Mouse (Mus musculus) CH12.LX (cell line): ENCODE measurements around the gene Parp4. TPM values are rescaled to one million over a fixed set of nuclear protein-coding genes. Genes with fewer than 3 reads are reported as not detected.

Source experiments
- DNase-seq: peaks from one replicate; pipeline ENCODE4 v3.0.0-alpha.2; 2013; ENCODE audit errors: extremely low read depth
- H3K27ac ChIP-seq: 2 replicates; pipeline ENCODE4 v1.5.1; 2012; ENCODE audit warnings: low read depth, mild to moderate bottlenecking, control low read depth, moderate library complexity; ENCODE audit not compliant: insufficient read depth
- H3K27me3 ChIP-seq: replicated peaks from 2 replicates; pipeline ENCODE3; 2012; ENCODE audit warnings: inconsistent platforms
- H3K36me3 ChIP-seq, 2 experiments: replicated peaks in 1 of 2; 2 replicates each; pipeline versions ENCODE3 to v1.6.1; 2012; ENCODE audit warnings: inconsistent platforms in 1 of 2, low read length in 1 of 2, mild to moderate bottlenecking in 1 of 2, mixed read lengths in 1 of 2, moderate library complexity in 1 of 2; ENCODE audit not compliant: control insufficient read depth in 1 of 2, insufficient read depth in 1 of 2
- H3K4me1 ChIP-seq, 2 experiments: 2 replicates each; pipeline ENCODE4 v1.6.1; 2012; ENCODE audit warnings: inconsistent platforms in 1 of 2, moderate library complexity in 1 of 2; ENCODE audit not compliant: insufficient read depth in 2 of 2, control insufficient read depth in 1 of 2
- H3K4me2 ChIP-seq: 2 replicates; pipeline ENCODE4 v1.6.1; 2012; ENCODE audit warnings: low read depth, mild to moderate bottlenecking, control low read depth; ENCODE audit not compliant: poor library complexity, insufficient read depth, severe bottlenecking
- H3K4me3 ChIP-seq, 3 experiments: fragments of 150-350 bp in 1 of 3; sonication (generic) in 1 of 3; replicated peaks in 1 of 3; 2 replicates each; pipeline versions ENCODE3 to v1.5.1; 2011 to 2012; ENCODE audit warnings: low read depth in 2 of 3, low read length in 2 of 3, mild to moderate bottlenecking in 2 of 3, moderate library complexity in 2 of 3, control low read depth in 1 of 3, improper control_type of control experiment in 1 of 3, inconsistent platforms in 1 of 3, mixed read lengths in 1 of 3; ENCODE audit not compliant: poor library complexity in 1 of 3
- H3K79me2 ChIP-seq: replicated peaks from 2 replicates; pipeline ENCODE4 v1.6.1; 2012; ENCODE audit warnings: mild to moderate bottlenecking, moderate library complexity; ENCODE audit not compliant: control insufficient read depth, poor library complexity, insufficient read depth, severe bottlenecking; ENCODE audit errors: extremely low read depth
- H3K9ac ChIP-seq: 2 replicates; pipeline ENCODE4 v1.6.1; 2012; ENCODE audit warnings: low read depth, mild to moderate bottlenecking, control low read depth, moderate library complexity; ENCODE audit not compliant: insufficient read depth
- H3K9me3 ChIP-seq: replicated peaks from 2 replicates; pipeline ENCODE3; 2012; ENCODE audit warnings: low read length, inconsistent platforms, mixed read lengths
- CHD1 ChIP-seq: IDR thresholded peaks from 2 replicates; pipeline ENCODE4 v1.6.1; 2012; ENCODE audit warnings: low read depth, low read length, improper control_type of control experiment, inconsistent platforms
- CHD2 ChIP-seq: IDR thresholded peaks from 2 replicates; pipeline ENCODE4 v1.6.1; 2011; ENCODE audit warnings: low read length, improper control_type of control experiment
- CTCF ChIP-seq, 2 experiments: IDR thresholded peaks in 1 of 2; conservative IDR thresholded peaks in 1 of 2; 2 replicates each; pipeline ENCODE4 v1.5.1; 2011 to 2012; ENCODE audit warnings: low read depth in 2 of 2, low read length in 2 of 2, improper control_type of control experiment in 1 of 2, inconsistent platforms in 1 of 2, mild to moderate bottlenecking in 1 of 2, moderate library complexity in 1 of 2
- HCFC1 ChIP-seq: IDR thresholded peaks from 2 replicates; pipeline ENCODE4 v1.6.1; 2012; ENCODE audit warnings: low read depth, mild to moderate bottlenecking, inconsistent platforms, low read length, improper control_type of control experiment
- JUND ChIP-seq: conservative IDR thresholded peaks from 2 replicates; pipeline ENCODE4 v1.6.1; 2011; ENCODE audit warnings: low read depth, low read length, improper control_type of control experiment
- KAT2A ChIP-seq: IDR thresholded peaks from 2 replicates; pipeline ENCODE4 v1.6.1; 2012; ENCODE audit warnings: low read length, improper control_type of control experiment, inconsistent platforms; ENCODE audit not compliant: insufficient replicate concordance
- MAFK ChIP-seq: IDR thresholded peaks from 2 replicates; pipeline ENCODE4 v1.6.1; 2011; ENCODE audit warnings: low read length, improper control_type of control experiment; ENCODE audit not compliant: insufficient replicate concordance
- MAX ChIP-seq: IDR thresholded peaks from 2 replicates; pipeline ENCODE4 v1.6.1; 2011; ENCODE audit warnings: low read length, improper control_type of control experiment
- NELFE ChIP-seq: IDR thresholded peaks from 2 replicates; pipeline ENCODE4 v1.6.1; 2011; ENCODE audit warnings: low read depth, low read length, improper control_type of control experiment
- POLR2AphosphoS2 ChIP-seq: IDR thresholded peaks from 2 replicates; pipeline ENCODE4 v1.6.1; 2011; ENCODE audit warnings: low read depth, low read length, improper control_type of control experiment
- RAD21 ChIP-seq: IDR thresholded peaks from 2 replicates; pipeline ENCODE4 v1.6.1; 2011; ENCODE audit warnings: low read depth, mild to moderate bottlenecking, low read length, improper control_type of control experiment, moderate library complexity
- RCOR1 ChIP-seq: conservative IDR thresholded peaks from 2 replicates; pipeline ENCODE4 v1.6.1; 2012; ENCODE audit warnings: low read depth, mild to moderate bottlenecking, inconsistent platforms, low read length, improper control_type of control experiment
- SIN3A ChIP-seq: IDR thresholded peaks from 2 replicates; pipeline ENCODE4 v1.6.1; 2012; ENCODE audit warnings: low read length, improper control_type of control experiment, inconsistent platforms
- SMC3 ChIP-seq: IDR thresholded peaks from 2 replicates; pipeline ENCODE4 v1.6.1; 2011; ENCODE audit warnings: low read depth, low read length, improper control_type of control experiment
- TBP ChIP-seq: conservative IDR thresholded peaks from 2 replicates; pipeline ENCODE4 v1.6.1; 2011; ENCODE audit warnings: low read depth, low read length, improper control_type of control experiment
- TCF12 ChIP-seq: IDR thresholded peaks from 2 replicates; pipeline ENCODE4 v1.6.1; 2014; ENCODE audit warnings: low read depth, mild to moderate bottlenecking, inconsistent platforms, low read length, improper control_type of control experiment
- UBTF ChIP-seq: IDR thresholded peaks from 2 replicates; pipeline ENCODE4 v1.6.1; 2012; ENCODE audit warnings: low read depth, mild to moderate bottlenecking, inconsistent platforms, low read length, improper control_type of control experiment, moderate library complexity
- ZC3H11A ChIP-seq: IDR thresholded peaks from 2 replicates; pipeline ENCODE4 v1.6.1; 2012; ENCODE audit warnings: low read depth, mild to moderate bottlenecking, inconsistent platforms, low read length, improper control_type of control experiment
- ZMIZ1 ChIP-seq: IDR thresholded peaks from 2 replicates; pipeline ENCODE4 v1.6.1; 2012; ENCODE audit warnings: low read depth, mild to moderate bottlenecking, inconsistent platforms, low read length, improper control_type of control experiment
- dilution Hi-C: fragments of 300-500 bp; cut with MboI; formaldehyde crosslinking; loops from 2 replicates; pipeline ENCODE4 v1.14.3; 2020; ENCODE audit warnings: low sequenced_read_pairs; ENCODE audit not compliant: extremely low pct_unique_long_range_greater_than_20kb, extremely low pct_ligation_motif_present
- in situ Hi-C: fragments of 300-500 bp; cut with MboI; formaldehyde crosslinking; loops from 3 replicates; pipeline ENCODE4 v1.14.3; 2019; ENCODE audit warnings: low sequenced_read_pairs, low pct_ligation_motif_present, low pct_unique_long_range_greater_than_20kb, mixed read lengths
- polyA plus RNA-seq: library from polyadenylated mRNA; unstranded; fragments of >175 nt; gene quantifications from 2 replicates; pipeline ENCODE4 v1.2.1, GENCODE M21; 2012; ENCODE audit warnings: low read depth; ENCODE audit not compliant: insufficient read length
- total RNA-seq, 2 experiments: library from RNA; depleted of rRNA; stranded (reverse); fragments of 300-350 nt in 1 of 2; fragments of >200 nt in 1 of 2; gene quantifications; 2 replicates each; pipeline ENCODE4 v1.2.3; 2012 to 2014

Gene Parp4
- total and polyA plus RNA-seq, 3 experiments: 6.1 to 13.0 (median 10.2) TPM

GRCm38 (mm10) chr14:56667969-56668802 is 92.8 kb downstream of the Parp4 start, which contains the start of gene Mphosph8 (continued):
- TF ChIP-seq MAX (peak; percentile 56; the same call in 1 of the 2 replicates), RCOR1 (0 out of 2 replicates have a peak, but pooled peaks have one; percentile 58), JUND (no peak), KAT2A (peak; percentile 92), TCF12 (peak; percentile 90), RAD21 (no peak), POLR2AphosphoS2 (peak; percentile 88), ZC3H11A (no peak), CTCF (conservative IDR thresholded peaks at IDR 0.05 in 1 of 2, IDR thresholded peaks at IDR 0.05 in 1 of 2; ENCODE audit: low read depth in 2 of 2, low read length in 2 of 2) (no peak), TBP (no peak), SIN3A (peak; percentile 78), NELFE (peak; percentile 89), UBTF (no peak), ZMIZ1 (peak; percentile 87)

- TF ChIP-seq CHD2 (no peak), MAFK (no peak), CHD1 (peak; percentile 30; the same call in 1 of the 2 replicates), SMC3 (no peak), HCFC1 (no peak)
- H3K9ac ChIP-seq: peak overlapping the region; percentile 74
- H3K79me2 ChIP-seq: peaks cover 27% of the 10 kb centered on the region
- H3K9me3 ChIP-seq: no peaks in the 10 kb centered on the region
- H3K4me2 ChIP-seq: peak overlapping the region; percentile 97
- H3K27me3 ChIP-seq: no peaks in the 10 kb centered on the region
- H3K4me3 ChIP-seq: peak overlapping the region; percentile 78 to 98 (median 85)
- H3K4me1 ChIP-seq: peaks cover 0 to 20% of the 10 kb centered on the region in 2 experiments; a peak in 2 of 4 replicates
- dilution Hi-C loops: no loop called here
- DNase-seq: peak; percentile 17
- in situ Hi-C loops: no loop called here
- no peak overlapping the region for H3K27ac ChIP-seq
- H3K36me3 ChIP-seq: peaks cover 3 to 26% of the 10 kb centered on the region in 2 experiments
These were observed 93.7 kb downstream of the Parp4 start for GRCm38 (mm10) chr14:56669046-56669620.
